Mouse (Mus musculus): Measurements from ENCODE around the gene Wasf2.

The Wasf2 gene

DNA sequence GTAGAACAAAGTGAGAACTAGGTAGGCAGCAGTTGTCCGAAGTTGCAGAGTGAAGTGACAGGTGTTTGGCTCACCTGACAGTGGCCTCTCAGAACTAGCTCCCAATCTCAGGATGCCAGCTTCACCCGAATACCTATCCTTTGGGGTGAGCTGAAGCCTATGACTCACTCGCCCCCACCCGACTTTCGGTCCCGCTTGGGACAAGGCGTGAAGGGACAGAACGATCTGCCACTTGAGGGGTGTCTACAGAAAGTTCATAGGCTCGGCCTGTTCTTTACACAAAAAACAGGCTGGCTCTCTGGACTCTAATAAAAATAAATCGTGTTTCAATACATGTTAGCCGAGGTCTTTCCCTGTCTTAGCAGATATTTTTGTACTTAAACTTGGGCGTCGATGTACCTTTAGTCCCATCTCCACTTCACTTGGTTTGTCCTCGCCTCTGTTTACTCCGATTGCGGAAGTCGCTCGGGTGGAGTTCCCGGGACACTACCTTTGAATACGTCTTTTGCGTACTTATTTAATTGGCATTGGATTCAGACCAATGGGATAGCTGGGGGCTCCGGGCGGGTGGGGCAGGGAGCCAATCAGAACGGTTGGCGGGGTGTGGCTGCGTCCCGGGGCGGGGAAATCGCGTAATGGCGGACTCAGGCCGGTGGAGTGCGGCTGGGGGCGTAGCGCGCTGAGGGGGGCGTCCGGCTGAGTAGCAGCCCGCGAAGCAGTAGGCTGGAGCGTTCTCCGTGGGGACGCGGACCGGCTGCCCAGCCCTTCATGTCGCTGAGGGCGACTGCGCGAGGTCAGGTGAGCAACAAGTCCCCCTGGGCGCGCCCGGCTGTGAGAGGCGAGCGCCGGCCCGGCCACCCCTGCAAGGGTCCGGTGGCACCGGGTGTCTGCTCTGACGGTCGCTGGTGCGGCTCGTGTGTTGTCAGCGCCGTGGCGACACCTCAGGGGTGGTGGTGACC, at the start of gene Wasf2:
Gene Wasf2, plus strand, starts transcription at position 575 of the 959 bp plus-strand sequence.
- in situ Hi-C loops (cut with MboI; ENCODE audit: low pct_unique_long_range_greater_than_20kb in 1 of 2, low sequenced_read_pairs in 2 of 2, unreplicated experiment in 1 of 2) = no loop called here

DNA sequence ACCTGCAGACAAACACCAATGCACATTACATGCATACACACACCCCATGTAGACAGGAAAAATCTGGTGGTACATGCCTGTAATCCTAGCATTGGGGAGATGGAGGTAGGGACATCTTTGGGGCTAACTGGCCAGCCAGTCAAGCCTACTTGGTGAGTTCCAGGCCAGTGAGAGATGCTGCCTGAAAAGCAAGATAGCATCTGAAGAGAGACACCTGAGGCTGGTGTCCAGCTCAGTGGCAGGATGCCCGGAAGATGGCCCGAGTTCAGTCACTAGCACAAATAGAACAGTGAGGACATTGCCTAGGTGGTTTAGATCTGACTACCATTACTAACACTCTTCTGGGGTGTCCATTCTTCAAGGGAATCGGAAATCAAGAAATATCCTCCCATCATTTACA, 49.4 kb upstream of the Wasf2 start:
- in situ Hi-C loops (cut with MboI; ENCODE audit: low pct_unique_long_range_greater_than_20kb in 1 of 2, low sequenced_read_pairs in 2 of 2, unreplicated experiment in 1 of 2) = no loop called here

DNA sequence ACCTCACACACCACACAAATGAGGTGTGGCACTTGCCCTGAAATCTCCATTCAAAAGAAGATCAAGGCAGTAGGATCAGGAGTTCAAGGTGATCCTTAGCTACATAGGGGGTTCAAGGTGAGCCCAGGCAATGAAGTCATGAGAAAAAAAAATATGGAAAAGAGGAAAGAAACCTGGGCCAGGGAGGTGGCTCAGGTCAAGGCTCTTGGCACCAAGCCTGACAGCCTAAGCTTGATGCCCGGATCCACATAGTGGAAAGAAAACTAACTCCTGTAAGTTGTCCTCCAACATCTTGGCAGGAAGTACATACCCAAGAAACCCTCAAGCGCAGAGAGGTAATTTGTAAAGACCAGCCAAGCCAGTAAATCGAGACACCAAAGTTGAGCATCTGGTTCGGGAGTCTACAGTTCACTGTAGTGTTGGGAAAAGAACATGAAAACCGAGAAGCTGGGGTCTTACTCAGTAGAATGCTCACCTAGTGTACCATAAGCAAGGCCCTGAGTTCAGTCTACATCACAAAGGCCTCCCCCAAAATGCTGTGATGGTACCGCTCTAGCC, 48.0 kb upstream of the Wasf2 start:
- in situ Hi-C loops (cut with MboI; ENCODE audit: low pct_unique_long_range_greater_than_20kb in 1 of 2, low sequenced_read_pairs in 2 of 2, unreplicated experiment in 1 of 2) = no loop called here

DNA sequence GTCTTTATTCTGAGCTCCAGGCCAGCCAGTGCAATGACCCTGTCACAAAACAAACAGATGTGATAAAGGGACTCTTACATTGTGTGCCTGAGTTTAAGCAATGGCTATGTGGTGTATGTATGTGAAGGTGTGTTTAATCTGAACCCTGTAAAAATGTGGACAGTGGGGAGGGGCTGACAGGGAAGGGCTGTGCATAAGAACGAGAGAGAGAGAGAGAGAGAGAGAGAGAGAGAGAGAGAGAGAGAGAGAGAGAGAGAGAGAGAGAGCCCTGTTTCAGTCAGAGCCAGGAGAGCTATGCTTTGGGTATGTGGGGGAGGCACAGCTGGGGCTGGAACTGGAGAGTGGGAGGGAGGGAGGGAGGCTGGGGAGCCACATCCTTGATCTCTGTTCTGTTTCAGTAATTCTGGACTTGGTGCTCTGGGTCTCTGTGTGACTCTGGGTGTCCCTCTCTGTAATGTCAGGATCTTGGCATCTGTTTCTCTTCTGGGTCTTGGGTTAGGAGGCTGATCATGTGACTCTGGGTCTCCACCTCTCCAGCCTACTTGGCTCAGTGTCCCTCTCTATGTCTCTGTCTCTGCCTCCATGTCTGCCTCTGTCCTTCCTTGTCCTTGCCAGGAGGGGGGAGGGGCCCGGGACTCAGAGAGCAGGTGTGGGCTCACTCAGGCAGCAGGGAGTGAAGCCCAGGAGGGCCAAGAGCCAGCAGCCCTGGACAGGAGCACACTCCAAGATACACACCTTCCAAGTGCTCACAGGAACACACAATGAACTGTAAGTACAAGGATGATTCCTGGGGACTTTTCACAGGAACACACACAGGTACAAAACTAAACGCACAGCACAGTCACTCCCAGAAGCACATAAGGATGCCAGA, 46.1 kb upstream of the Wasf2 start:
- in situ Hi-C loops (cut with MboI; ENCODE audit: low pct_unique_long_range_greater_than_20kb in 1 of 2, low sequenced_read_pairs in 2 of 2, unreplicated experiment in 1 of 2) = no loop called here

DNA sequence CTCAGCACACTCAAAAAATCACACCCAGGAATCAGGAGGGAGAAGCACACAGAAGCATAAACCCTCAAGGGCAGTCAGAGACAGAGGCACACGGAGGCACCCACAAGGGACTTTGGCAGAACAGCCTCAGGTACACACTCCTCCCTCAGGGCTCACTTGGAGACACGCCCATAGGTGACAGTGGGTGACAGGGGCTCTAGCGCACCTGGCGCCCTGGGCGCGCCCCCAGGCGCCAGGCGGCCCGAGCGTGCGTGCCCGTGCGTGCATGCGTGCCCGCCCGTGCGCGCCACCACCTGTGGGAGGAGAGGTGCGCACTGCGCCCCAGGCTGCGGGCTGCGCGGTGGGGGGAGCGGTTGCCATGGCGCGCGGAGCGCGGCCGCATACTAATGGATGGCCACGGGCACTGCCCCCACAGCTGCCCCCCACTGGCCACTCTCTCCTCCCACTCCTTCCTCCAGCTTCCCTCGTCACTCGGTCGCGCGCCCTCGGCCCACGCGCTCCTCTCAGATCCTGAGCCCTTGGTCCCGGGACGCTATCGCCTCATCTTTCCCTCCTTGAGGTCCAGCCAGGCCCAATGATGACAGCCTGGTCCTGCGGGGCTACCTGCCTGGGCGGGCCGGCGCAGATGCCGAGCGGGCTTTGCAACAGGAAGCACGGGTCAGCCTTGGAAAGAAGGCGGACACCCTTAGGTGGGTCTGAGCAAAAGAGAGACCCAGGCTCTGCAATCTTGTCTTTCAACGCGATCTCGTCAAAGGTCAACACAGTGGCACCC, 45.1 kb upstream of the Wasf2 start:
- in situ Hi-C loops (cut with MboI; ENCODE audit: low pct_unique_long_range_greater_than_20kb in 1 of 2, low sequenced_read_pairs in 2 of 2, unreplicated experiment in 1 of 2) = no loop called here

DNA sequence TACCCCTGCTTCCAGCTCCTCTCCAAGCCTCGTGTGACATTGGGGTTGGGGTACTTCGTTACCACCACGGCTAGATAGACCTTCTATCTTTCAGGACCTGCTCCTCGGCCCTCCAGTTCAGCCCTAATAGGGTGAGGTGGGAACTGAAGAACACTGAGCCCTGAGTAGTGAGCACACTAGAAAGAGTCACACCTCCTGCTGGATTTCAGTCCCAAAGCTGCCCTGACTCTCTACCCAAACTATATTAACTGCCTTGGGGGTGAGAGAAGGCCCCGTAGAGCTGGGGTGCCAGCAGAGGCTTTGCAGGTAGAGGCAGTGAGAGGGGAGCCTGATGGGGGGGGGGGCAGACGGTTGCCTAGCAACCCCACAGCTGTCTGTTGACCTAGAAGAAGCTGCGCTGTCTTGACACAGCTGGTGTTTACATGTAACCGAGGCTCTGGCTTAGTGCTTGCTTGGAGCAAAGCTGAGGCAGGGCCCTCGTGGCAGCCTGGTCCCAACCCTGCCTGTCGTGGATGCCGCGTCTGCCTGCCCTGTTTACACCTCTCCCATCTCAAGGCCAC, 44.4 kb upstream of the Wasf2 start:
- in situ Hi-C loops (cut with MboI; ENCODE audit: low pct_unique_long_range_greater_than_20kb in 1 of 2, low sequenced_read_pairs in 2 of 2, unreplicated experiment in 1 of 2) = no loop called here

DNA sequence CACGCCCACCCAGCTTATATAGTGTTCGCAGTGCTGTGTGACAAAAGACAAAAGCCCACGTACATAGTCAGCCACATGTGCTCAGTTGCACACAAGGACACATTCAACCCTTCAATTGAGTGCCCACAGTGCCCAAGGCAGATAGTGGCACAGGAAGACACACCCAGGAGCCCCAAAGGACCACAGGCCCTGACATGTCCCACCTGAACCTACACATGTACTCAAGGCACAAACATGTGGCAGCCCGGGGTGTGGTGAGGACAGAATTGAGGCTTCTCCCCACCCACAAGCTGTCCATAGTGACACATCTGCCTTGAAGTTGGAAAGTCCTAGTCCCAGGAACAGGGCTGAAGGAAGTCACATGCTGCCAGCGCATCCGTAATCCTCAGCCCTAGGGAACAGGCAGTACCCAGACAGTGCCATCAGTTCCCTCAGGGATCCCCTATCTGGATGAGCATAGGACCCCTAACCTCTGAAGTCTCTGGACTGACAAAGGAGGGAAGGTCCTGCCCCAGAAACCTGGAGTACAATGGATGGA, 43.1 kb upstream of the Wasf2 start:
- in situ Hi-C loops (cut with MboI; ENCODE audit: low pct_unique_long_range_greater_than_20kb in 1 of 2, low sequenced_read_pairs in 2 of 2, unreplicated experiment in 1 of 2) = no loop called here

DNA sequence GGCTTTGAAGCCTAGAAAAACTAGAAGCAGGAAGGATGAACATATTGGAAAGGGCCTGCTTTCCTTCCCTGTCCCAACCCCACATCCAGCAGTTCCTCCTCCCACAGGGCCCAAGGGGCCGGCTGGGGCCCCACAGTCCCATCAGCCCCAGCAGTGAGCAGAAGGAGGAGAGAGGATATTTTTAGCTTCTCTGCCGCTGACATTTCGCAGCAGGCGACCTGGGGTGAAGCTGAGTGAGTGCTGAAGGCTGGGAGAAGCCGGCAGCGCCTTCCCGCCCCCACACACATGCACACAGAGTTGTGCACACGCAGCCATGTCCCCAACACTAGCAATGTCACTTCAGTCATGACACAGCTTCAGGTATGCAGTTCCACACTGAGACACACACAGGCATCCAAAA, 42.5 kb upstream of the Wasf2 start:
- in situ Hi-C loops (cut with MboI; ENCODE audit: low pct_unique_long_range_greater_than_20kb in 1 of 2, low sequenced_read_pairs in 2 of 2, unreplicated experiment in 1 of 2) = no loop called here

DNA sequence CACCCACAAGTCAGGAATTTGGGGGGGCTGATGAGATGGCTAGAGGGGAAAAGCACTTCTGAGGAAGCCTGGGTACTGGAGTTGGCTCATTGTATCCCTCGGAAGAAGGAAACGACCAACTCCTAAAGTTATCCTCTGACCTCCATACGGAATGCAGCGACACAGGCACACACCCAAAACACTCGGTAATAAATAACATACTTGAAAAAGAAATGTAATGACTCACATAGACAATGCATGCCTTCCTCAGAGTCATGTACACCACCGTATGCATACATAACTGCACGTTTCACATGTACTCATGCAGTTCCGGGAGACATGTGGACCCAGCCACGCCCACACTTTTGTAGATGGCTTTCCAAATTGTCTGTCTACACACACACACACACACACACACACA, 41.0 kb upstream of the Wasf2 start:
- in situ Hi-C loops (cut with MboI; ENCODE audit: low pct_unique_long_range_greater_than_20kb in 1 of 2, low sequenced_read_pairs in 2 of 2, unreplicated experiment in 1 of 2) = no loop called here

DNA sequence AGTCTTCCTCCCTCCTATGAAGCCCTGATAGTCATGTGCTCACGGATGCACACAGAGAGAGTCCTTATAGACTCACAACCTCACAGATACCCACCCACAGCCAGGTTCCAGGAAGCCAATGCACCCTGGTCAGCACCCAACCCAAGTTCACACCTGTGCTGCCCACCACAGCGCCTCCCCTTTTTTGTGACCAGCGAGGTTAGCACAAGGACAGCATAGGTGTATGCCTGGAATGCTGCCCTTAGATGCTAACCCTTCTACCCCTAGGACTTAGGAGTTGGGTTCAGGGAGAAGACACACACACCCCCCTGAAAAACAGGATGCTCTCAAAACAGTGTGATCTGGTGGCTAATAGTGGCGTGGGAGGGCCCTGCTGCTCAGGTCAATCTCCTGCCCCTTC, 40.5 kb upstream of the Wasf2 start:
- in situ Hi-C loops (cut with MboI; ENCODE audit: low pct_unique_long_range_greater_than_20kb in 1 of 2, low sequenced_read_pairs in 2 of 2, unreplicated experiment in 1 of 2) = no loop called here

DNA sequence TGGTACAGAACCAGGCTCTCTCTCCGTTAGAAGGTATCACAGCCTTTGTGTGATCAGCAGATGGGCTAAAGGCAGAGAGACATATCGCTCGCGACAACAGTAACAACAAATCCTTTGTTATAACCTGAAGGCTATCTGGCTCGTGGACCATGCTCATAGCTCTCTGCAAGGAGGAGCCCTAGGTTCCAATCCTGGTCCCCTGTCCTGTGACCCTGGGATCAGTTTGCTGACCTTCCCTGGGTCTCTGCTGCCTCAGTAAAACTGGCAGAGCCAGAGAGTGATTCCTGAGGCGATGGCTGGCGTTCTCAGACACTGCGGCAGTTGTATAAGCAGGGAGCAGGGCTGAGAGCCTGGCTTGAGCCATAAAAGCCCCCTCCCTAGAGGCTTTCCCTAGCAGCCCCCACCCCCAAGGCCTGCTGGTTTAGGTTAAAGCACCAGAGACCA, 40.0 kb upstream of the Wasf2 start:
- in situ Hi-C loops (cut with MboI; ENCODE audit: low pct_unique_long_range_greater_than_20kb in 1 of 2, low sequenced_read_pairs in 2 of 2, unreplicated experiment in 1 of 2) = no loop called here

DNA sequence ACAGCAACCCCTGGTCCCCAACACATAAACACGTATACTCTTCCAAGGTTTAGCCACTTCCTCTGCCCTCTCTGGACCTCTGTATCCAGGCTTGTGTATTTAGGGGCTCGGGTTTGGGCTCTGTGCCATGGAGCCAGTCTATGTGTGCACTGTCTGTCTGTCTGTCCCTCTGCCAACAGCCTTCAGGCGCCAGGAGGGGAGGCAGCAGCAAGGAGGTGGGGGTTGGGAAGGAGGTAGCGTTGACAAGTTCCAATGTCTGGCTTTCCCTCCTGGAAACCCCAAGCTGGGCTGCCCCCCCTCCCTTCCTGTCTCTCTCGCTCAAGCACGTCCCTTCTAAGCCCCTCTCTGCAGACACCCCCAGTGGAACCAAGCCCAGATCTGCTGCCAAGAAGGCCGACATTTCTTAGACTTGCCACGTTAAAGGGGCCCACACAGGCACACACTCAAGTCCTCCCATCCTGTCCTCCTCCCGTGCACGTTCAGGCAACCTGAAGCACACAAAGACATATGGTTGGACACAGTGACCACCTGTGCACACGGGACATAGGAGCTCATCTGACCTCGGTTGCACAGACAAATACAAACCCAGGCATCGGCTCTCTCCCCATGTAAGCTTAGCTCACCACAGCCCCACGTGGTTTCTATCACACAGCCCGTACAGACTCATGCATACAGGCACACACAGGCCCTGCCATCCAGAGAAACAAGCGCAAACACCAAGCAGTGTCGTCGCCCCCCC, 39.4 kb upstream of the Wasf2 start:
- in situ Hi-C loops (cut with MboI; ENCODE audit: low pct_unique_long_range_greater_than_20kb in 1 of 2, low sequenced_read_pairs in 2 of 2, unreplicated experiment in 1 of 2) = no loop called here

DNA sequence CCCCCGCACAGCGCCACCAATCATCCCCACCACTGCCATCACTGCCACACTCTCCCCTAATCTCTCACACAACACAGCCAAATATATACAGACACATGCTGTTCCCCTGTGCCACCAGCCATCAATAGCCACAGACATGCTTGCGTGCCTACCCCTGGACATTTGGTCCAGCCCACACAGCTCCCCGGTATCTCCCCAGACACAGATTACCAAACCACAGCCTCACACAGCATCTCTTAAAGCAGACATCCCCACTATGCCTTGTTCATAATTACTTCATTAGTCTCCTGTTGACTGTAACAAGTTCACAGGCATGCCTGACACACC, 38.9 kb upstream of the Wasf2 start:
- in situ Hi-C loops (cut with MboI; ENCODE audit: low pct_unique_long_range_greater_than_20kb in 1 of 2, low sequenced_read_pairs in 2 of 2, unreplicated experiment in 1 of 2) = no loop called here

DNA sequence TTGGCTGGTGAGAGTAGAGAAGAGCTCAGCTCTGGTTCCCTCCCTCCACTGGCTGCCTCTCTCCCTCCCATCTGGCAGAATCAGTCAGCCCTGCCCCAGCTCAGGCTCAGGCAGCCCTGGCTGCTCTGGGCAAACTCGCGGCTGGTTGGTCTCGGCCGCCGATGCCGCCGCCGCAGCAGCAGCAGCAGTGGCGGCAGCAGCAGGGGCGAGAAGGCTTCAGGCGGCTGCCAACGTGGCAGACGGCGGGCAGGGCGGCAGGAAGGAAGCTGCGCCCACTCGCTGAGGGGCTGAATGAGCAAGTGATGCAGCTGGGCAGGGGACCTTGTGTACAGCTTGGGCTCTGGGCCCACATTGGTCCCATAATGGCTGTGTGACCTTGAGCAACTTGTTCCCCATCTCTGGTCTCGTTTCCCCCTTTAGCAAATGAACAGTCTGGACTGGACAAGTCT, 37.8 kb upstream of the Wasf2 start:
- in situ Hi-C loops (cut with MboI; ENCODE audit: low pct_unique_long_range_greater_than_20kb in 1 of 2, low sequenced_read_pairs in 2 of 2, unreplicated experiment in 1 of 2) = no loop called here

DNA sequence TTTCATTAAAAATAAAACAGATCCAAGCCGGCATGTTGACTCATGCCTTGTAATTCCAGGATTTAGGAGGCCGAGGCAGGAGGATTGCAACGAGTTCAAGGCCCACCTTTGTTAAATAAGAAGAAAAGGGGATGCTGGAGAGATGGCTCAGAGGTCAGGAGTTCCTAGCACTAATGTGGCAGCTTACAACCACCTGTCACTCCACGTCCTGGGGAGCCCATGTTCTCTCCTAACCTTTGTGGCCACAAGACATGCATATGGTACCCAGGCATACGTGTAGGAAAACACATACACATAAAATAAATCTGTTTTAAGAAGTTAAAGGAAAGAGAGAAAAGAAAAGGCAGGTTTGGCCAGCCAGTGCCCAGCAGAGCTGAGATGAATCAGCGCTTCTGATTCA, 37.2 kb upstream of the Wasf2 start:
- in situ Hi-C loops (cut with MboI; ENCODE audit: low pct_unique_long_range_greater_than_20kb in 1 of 2, low sequenced_read_pairs in 2 of 2, unreplicated experiment in 1 of 2) = no loop called here

DNA sequence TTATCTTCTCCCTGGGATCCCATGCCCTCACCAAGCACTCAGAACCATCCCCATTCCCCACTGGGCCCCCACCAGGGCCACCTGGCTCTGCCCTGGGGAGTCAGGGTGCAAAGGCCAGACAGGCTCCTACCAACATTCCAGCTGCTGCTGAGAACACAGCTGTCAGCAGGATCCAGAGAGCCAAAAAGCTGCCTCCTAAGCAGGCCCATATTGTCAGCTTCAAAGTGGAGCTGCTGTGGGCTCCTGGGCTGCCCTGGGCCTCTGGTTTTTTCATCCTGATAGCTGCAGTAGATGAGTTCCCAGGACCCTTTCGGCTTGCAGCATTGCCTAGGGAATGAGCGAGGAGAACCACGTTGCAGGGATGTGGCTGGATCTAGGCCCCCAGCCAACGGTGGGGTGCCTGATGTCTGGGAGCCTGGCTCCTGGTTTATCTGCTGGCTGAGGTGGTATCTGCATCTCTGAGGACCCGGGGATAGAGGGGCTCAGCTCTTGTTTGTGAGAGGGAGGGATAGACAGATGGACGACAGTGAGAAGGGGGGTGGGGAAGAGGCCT, 36.7 kb upstream of the Wasf2 start:
- in situ Hi-C loops (cut with MboI; ENCODE audit: low pct_unique_long_range_greater_than_20kb in 1 of 2, low sequenced_read_pairs in 2 of 2, unreplicated experiment in 1 of 2) = no loop called here

DNA sequence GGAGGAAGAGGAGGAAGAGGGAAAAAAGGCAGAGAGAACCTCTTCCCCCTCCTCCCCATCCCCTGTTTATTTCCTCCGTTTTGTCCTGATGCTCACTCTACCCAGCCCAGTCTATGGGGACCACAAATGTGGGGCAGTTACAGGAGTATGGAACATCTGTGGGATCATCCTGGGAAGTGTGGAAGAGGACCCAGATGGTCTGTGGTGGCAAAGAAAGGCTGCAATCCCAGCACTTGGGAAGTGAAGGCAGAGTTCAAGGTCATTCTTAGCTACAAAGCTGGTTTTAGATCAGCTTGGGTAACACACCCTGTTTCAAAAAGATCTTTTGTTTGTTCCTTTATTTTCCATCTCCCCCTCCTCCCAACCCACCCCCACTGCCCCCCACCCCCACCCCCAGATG, 36.0 kb upstream of the Wasf2 start:
- in situ Hi-C loops (cut with MboI; ENCODE audit: low pct_unique_long_range_greater_than_20kb in 1 of 2, low sequenced_read_pairs in 2 of 2, unreplicated experiment in 1 of 2) = no loop called here

Data from mouse embryonic stem cell (cell line).